Mouse (Mus musculus) urinary bladder, postnatal 14 days (tissue): ENCODE data around the gene Mkrn3.

Experiments
- DNase-seq: peaks from one replicate; pipeline ENCODE4 v3.0.0; 2021; ENCODE audit warnings: low spot score

Mkrn3 gene

DNA sequence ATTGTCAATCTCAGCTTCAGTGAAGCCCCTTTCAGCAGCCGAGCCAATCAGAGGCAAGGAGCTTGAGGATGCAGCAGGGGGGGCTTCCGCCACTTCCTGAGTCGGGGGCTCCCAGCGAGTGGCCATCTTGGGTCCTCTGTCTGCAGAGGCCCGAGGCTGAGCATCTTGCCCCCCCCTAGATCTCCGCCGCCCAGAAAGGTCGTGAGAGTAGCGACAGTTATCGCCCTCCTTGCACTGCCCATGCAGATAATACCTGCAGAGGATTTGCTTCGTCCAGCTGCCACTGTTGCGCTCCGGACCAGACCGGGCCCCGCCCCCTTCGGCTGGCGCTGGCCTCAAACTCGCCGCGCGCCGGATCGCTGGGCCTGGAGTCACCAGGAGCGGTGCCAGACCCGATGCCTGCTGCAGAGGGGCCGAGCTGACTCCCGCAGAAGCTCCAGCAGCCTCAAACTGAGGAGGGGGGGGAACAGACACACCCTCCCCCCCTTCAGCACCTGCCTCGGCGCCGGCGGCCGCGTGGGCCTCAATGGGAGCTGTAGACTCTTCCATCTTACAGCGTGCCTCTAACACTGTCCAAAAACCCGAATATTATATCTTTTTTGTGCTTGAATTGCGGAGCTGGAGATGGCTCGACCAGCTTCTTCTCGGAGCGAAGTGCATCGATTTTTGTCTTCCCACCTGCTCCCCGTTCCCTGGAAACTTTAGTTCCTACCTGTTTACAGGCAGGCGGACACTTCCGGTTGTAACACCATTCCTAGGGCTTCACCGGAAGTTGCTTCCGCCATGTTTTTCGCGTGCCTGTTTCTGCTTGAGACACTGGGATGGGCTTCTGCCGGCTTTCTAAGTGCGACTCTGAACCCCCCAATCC lies at the start of gene Mkrn3:
Mkrn3 (minus strand) TSS at position 647 of the 868 bp plus-strand sequence.
- peak; percentile 81 for DNase-seq

DNA sequence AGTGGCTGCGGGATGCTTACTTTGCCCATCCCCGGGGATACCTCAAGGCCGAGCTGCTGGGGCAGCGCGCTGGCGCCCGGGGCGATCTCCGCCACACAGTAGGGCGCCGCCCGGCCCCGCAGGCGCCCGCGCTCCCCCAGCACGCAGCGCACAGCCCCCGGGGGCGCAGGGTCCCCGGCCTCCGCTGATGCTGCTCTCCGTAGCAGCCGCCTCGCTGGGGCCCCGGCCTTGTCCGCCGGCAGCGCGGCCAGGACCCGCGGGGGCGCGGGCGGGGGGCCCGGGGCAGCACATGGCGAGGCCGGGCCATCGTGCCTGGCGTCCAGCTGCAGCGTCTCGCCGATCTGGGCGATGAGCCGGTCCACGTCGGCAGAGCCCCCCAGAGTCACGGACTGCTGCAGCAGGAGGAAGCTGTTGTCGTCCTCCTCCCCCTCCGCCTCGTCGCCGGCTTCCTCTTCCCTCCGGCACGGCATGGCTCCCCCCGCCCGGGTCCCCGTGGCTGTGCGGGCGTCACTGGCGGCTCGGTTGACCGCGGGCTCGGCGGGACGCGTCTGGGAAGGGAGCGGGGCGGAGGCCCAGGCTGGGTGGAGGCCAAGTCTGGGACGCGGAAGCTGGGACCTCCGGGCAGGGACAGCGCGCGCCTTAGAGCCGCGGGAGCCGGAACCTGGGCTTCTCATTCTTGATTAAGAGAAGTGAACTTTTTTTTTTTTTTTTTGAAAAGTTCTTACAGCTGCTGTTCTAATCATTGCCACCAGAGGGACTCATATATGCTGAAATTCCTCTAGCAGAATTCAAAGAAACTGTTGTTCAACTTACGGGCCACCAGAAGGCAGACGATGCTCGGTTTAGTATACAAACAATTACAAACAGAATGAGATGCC lies 44.2 kb upstream of the Mkrn3 start, which contains the start of gene Peg12:
Peg12 (minus strand) TSS at position 633 of the 878 bp plus-strand sequence.
- peak; percentile 38 for DNase-seq

DNA sequence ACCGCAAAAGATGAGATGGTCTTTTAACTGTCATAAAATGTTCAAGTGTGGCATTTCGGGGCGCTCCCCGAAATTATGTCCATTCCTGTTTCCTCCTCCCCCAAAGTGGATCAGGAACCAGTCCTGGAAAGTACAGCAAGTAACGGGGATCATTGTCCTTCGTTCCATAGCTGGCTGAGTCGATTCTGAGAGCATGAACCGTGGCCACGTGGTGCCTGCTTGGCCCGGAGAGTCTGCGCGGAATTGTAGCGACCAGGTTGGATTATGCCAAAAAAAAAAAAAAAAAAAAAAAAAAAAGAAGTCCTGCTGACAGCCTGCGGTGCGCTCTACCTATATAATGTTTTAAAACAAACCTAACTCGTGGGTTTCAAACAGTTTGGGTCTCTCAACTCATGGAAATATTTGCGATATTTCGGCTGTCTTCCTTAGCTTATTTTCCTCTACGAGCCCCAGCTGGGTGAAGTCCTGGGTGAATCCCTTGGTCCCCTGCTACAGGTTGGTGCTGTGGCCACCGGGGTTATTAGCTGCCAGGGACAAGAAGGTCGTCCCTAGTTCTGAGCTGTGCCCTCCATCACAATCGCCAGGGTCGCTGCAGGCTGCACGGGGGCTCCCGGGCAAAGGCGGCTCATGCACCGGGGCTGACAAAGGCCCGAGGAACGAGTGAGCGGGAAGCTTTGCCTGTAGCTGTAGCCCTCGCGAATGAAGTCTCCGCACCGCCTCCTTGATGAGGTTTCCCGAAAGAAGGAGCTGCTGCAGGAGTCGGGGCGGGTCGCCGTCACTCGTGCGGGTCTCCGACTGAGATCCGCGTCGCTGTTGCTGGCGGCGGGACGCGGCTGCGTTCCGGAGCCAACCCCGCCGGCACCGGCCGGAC lies 43.3 kb upstream of the Mkrn3 start:
- DNase-seq = peak; percentile 9

DNA sequence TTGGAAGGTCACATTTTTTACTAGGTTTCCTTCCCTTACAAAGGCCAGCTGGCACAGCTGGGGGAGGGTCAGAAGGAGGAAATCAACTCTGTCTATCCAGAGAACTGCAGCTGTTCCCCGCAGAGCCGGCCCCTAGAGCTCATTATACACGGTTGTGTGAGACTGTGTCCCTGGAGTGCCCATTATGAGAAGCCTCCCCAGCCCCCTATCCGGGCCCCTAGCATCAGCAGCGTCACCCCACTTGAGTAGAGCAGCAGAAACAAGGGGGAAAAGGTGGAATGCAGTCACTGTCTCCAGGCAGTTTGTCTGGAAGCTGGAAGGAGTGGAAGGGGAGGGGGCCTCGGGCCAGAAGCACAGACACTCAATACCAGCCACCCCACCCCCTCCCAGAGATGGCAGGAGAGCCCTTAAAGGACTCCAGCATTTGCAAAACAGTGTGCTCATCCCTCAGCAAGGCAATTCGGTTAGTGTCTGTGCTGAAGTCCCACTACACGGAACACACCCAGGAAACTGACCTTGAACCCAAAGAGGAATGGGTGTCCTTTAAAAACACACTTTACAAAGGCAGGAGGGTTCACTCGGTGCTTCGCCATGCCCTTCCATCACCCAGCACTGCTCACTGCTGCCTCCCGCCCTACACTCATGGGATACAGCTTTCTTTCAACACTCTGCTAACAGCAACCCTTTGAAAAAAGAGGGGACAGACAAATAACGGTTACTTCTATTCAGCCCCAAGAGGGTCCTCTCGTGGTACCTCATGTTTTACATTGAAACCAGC lies 42.5 kb upstream of the Mkrn3 start:
- no peak for DNase-seq

DNA sequence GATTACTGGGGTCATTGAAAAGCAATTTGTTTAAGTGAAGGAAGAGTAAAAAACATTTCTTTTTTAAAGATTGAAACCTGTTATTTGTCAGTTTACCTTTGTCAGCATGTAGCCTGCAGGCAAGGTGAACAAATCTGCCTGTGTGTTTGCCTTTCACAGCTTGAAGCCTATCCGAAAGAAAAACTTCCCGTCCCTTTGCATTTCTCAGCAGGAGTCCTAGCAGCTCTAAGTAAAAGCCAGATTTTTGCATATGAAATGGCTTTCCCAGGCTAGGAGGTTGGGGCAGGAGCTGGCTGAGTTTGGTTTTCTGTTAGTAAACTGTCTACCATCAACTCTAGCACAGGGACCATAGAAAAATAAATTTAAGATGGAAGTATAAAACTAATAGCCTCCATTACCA lies 32.4 kb upstream of the Mkrn3 start:
- no peak for DNase-seq

DNA sequence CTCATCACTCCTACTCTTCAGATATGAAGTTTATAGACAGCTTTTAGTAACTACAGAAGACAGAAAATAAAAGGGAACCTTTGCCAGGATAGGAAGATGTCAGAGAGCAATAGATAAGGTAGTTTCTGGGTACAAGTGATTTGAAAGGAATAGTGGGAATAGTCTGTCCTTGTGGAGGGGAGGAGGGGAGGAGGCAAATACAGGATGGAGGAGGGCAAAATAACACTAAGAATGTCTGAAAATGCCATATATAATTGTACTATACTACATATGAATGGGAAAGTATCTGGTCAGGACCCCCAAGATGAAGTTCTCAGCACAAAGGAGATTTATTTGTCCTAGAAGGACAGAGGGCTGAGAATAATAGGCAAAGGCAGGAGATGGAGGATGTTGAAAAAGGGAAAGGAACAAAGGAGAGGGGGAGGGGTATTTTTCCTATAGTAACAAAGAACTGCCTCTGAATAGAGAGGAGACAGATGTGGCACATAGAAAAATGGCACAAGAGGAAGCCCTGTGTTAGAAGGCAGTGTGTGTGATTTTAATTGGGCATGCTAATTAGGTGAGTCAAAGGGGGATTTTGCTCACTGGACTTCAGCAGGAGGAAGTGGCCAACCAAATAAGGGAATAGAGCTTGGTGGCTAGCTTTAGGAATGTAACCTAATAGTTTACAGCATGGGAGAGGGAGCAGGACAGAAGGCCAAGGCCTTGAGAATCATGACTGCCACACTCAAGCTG lies 25.7 kb upstream of the Mkrn3 start:
- DNase-seq = no peak

DNA sequence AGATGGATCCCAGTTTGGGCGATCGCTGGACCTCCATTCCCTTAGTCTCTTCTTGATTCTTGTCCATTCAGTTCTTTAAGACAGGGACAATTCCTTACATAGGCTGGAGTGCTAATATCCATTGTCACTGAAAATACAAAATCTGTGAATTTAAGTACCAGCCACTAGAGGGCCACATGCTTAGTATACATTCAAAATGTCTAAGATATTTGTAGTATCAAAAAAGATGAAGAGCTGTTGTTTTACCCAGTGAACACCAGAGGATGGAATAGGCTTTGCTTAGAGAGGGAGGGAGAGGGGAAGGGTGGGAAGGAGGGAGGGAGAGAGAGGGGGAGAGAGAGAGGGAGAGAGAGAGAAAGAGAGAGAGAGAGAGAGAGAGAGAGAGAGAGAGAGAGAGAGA lies 16.5 kb upstream of the Mkrn3 start:
- DNase-seq = no peak

DNA sequence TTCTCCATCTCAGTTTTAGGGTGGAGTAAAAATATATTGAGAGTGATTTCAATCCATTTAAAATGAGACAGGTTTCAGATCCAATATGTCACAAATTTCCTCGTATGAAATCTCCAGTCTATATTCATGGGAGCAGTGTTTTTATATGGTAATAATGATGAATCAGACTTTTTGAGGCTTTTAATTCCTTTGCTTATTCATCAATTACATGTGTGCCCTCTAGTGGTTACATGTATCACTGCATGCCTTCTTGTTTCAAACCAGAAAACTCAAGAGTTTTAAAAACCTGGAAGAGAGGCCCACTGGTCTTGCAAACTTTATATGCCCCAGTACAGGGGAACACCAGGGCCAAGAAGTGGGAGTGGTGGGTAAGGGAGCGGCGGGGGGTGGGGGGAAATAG lies 13.3 kb upstream of the Mkrn3 start:
- DNase-seq = no peak

DNA sequence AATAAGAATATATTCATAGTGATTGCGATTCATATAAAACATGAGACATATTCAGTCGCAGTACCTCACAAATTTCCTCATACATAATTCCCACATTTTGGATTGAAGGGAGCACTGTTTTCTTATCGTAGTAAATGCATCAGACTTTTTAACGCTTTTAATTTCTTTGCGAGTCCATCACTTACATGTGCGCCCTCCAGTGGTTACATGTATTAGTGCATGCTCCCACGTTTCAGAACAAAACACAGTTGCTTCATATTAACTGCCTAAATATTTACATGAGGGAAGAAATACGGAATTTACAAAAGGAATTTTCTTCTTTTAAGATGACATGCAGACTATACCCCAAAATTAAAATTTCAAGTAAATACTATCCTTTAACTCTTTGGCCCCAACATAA lies 8.4 kb upstream of the Mkrn3 start:
- DNase-seq = no peak

DNA sequence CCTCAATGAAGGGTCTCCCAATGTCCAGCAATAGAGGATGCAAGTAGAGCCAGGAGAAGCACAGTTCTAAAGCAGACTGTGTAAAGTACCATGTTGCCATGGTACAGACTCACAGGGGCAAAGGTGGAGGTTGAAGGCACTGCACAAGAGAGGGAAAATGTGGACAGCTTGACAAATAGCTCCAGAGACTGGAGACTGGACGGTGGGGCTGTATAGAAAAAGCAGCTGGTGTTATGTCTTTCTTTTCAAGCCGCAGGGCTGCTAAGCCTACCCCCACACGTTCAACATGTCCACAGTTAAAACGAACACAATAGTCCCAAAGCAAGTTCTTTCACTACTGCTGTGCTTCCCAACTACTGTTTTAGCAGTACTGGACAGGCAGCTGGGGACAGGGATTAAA lies 3.3 kb upstream of the Mkrn3 start:
- DNase-seq = no peak

DNA sequence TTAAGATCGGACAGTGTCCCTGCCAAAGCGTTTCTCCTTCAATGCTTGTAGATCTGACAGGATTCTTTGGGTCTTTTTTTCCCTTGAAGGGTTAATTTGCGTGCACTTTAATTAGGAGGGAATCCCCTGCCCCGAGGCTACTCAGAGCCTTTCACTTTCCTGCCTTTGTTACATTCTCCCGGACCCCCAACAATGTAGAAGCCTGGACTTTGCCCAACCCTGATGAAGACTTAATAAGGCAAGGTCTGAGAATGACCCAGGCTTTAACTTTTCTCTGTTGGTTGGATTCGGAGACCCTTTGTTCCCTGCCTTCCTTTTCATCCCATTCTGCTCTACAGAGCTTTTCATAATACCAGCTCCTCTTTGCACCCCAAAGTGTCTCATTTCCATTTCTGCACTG lies 627 bp upstream of the Mkrn3 start:
- DNase-seq = no peak

DNA sequence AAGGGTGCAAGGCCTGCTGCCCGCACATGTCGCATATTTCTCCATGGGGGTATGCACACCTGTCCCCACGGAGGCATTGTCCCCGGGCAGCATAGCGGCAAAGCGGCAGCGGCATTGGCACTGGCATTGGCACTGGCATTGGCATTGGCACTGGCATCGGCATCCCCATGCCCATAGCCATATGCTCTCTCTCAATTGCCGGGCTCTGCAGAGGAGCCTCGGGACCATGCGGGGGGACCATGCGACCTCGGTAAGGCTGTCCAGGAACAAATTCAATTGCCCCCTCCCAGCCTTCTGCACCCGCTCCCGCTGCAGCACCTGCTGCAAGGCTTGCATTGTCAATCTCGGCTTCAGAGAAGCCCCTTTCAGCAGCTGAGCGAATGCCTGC lies 840 bp downstream of the Mkrn3 start:
- DNase-seq = no peak

DNA sequence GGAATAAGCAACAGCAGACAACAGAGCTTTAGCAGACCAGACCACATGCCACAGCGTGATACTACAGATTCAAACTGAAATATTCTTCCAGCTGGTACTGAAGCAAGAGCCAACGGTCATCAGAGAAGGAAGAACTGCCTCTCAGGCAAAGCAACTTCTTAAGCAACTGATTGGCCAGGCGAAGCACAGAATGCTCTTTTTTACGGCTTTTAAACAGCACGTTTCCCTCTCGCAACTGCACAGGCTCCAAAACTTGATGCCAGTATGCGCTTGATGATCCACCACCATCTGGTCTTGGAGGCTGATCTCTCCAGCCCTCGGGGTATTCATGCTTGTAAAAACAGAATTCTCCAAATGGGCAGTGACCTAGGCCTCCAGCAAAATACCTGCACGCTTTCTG lies 1.6 kb downstream of the Mkrn3 start:
- no peak for DNase-seq

DNA sequence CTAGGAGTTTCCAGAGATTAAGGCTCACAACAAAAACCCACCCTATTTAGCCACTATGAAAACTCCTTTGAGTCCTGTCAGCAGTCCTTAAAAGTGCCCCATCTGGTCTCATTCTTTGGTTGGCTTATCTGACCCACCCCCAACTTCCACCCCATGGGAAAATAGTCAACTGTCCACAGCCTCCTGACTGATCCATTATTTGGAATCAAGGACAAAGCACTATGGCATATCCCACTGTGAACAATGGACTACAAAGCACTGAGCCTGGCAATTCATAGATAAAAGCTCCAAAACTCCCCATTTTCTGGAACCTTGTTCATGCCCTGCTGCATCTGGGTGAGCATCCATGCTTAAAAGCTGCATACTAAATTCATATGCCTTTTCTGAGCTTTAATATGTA lies 3.8 kb downstream of the Mkrn3 start:
- no peak for DNase-seq

DNA sequence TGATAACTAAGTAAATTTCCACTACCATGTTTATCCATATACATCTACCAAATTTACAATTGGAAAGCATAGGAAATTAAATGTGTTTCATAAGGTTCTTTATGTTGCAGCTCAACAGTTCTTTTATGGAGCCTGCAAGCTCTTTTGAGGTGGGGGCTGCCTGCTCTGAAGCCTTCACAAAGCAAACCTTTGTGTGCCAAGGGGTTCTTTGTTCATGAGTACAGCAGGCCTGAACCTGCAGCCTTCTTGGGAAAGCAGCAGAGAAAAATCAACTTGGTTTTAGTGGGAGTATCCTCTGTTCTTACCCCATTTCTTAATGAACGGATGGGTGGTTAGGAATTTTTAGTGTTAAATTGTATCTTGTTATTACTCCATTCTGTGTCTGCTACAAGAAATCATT lies 4.7 kb downstream of the Mkrn3 start:
- no peak for DNase-seq

DNA sequence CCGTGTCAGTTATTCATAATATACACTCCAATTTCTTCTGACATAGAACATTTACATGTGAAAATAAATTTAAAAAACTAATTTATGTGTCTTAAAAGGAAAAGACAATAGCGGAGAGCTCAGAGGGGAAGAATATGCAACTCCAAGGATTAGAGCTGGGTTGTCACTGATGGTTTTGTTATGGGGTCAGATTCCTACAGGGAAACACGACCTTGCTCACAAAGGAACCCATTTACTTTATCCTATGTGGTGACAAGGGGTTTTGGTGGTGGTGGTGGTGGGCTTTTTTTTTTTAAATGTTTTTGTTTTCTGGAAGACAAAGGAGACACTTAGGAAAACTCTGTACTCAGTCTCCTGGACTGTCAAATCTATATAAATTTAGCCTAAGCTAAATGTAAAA lies 12.1 kb downstream of the Mkrn3 start:
- no peak for DNase-seq

DNA sequence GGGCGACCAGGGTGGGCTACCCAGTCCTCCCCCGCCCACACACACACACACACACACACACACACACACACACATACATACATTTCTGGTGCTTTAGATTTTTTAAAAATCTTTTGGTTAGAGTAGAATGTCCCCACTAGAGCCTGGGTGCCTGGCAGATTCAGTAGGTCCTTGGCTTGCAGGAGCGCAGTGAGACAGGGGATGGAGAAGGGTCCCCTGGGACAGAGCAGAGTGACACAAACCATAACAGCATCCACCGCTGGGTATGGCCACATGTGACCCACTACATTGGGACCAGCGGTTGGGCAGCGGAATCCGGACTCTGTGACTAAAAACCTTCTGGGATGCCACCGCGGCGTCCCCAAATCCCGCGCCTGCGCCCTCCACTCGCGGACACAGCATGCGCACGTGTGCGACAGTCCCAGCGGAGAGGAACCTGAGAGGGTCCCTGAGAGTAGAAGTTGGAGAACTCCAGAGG lies 13.3 kb downstream of the Mkrn3 start:
- DNase-seq = no peak

DNA sequence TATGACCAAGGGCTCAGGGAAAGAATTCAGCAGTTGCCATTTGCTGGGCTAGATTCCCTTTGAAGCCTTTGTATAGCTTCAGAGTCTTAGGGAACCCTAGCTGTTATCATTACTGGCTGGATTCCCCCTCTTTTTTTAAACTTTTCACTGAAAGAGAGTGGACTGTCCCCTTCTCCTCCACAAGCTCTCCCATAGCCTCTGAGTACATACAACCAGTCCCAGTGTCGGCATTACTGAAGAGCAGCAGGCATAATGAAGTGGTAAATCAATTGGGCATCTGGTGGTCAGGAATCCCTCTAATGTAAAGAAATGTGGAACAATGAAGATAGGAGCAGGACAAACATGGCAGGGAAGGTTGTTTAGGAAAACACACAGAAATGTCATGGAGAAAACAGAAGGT lies 27.7 kb downstream of the Mkrn3 start:
- DNase-seq = no peak

DNA sequence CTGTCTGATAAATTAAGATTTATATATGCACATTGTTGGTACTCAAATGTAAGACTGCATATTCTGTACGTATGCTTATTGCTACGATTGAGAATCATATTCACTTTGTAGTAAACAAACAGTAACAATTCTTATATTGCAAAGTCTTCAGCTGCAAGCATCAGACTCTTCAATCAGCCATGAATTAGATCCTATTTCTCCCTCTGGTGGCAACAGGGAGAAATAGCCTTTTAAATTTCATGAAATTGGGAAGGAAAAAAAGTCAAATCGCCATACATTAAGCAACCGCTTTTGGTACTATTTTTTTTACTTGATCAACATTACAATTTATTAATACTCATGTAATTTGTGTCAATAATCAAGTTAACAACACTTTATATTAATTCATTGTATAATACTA lies 31.6 kb downstream of the Mkrn3 start:
- DNase-seq = no peak

DNA sequence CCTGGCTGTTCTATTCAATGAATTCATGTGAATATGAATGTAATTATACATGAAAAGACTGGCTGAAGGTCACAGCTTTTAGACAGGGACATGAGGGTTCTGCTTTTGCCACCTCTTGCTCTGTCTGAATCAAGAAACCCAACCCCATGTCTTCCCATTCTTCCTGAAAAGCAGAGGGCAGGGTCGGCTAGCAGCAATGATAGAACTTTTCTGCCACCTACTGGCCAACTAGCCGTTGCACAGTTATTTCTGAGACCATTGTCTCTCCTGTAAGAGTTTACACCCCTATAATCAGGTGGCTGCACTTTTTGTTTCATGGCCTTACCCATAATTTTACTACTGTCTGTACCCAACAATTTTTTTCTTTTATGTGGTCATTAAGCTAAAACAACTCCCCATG lies 37.5 kb downstream of the Mkrn3 start:
- peak; percentile 22 for DNase-seq

DNA sequence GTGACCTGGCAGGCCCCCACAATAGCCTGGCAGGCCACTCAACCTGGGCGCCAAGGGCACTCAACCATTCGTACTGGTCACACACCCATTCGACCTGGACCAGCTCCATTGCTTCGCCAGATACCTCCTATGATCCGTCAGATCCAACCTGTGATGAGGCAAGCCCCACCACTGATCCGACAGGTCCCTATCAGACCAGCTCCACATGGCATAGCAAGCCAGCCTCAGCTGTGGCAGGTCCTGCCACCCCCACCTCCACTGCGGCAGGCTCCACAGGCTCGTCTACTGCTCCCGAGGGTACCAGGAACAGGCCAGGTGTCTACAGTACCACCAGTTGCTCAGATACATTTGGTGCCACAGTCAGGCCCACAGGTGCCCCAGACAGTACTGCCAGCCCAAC lies 41.4 kb downstream of the Mkrn3 start:
- no peak for DNase-seq
